Mouse (Mus musculus) limb, embryonic 13.5 days (tissue): Measurements from ENCODE around the gene Ninj2. TPM values are rescaled to one million over a fixed set of nuclear protein-coding genes. Genes with fewer than 3 reads are reported as not detected.
A peak's percentile ranks its signal among the peaks of the same experiment; 100 is the strongest.

ENCODE experiments used
- ATAC-seq: fragments of 200-750 bp; cut with Nextera tagmentation; 2 replicates; pipeline ENCODE4 v1.8.0; 2017; ENCODE audit warnings: low read depth, moderate number of reproducible peaks, moderate TSS enrichment; ENCODE audit not compliant: low FRiP score
- H3K27ac ChIP-seq: fragments of 300-500 bp; sonication (generic); 2 replicates; pipeline ENCODE4 v1.5.1; 2015; ENCODE audit warnings: inconsistent platforms, mild to moderate bottlenecking, moderate library complexity
- H3K27me3 ChIP-seq: fragments of 300-500 bp; sonication (generic); 2 replicates; pipeline ENCODE4 v1.6.1; 2015; ENCODE audit warnings: mild to moderate bottlenecking, inconsistent platforms
- H3K36me3 ChIP-seq: fragments of 300-500 bp; sonication (generic); 2 replicates; pipeline ENCODE4 v1.6.1; 2015; ENCODE audit warnings: inconsistent platforms, mild to moderate bottlenecking, moderate library complexity
- H3K4me1 ChIP-seq: fragments of 300-500 bp; sonication (generic); 2 replicates; pipeline ENCODE4 v1.6.1; 2015; ENCODE audit warnings: inconsistent platforms
- H3K4me2 ChIP-seq: fragments of 300-500 bp; sonication (generic); replicated peaks from 2 replicates; pipeline ENCODE4 v1.6.1; 2015; ENCODE audit warnings: inconsistent platforms, mild to moderate bottlenecking, moderate library complexity
- H3K4me3 ChIP-seq: fragments of 300-500 bp; sonication (generic); 2 replicates; pipeline ENCODE4 v1.5.1; 2015; ENCODE audit warnings: moderate library complexity, mild to moderate bottlenecking, inconsistent platforms
- H3K9ac ChIP-seq: fragments of 300-500 bp; sonication (generic); 2 replicates; pipeline ENCODE4 v1.6.1; 2015; ENCODE audit warnings: mild to moderate bottlenecking, inconsistent platforms
- H3K9me3 ChIP-seq: fragments of 300-500 bp; sonication (generic); 2 replicates; pipeline ENCODE4 v1.6.1; 2016; ENCODE audit warnings: inconsistent platforms
- WGBS: fragments of 180-500 bp; shearing (Covaris S2); methylation state at CpG from one replicate; pipeline ENCODE4 v1.1.7; 2015; 5-methylcytosine and 5-hydroxymethylcytosine counted together
- polyA plus RNA-seq: library from polyadenylated mRNA; unstranded; fragments of >200 nt; fragmentation: Nextera tagmentation; extraction: Ambion mirVana; gene quantifications from 2 replicates; pipeline ENCODE4 v1.2.1, GENCODE M21; 2015

The Ninj2 gene
- polyA plus RNA-seq, 1 experiment from 2014 or later, result 0.98 TPM

DNA sequence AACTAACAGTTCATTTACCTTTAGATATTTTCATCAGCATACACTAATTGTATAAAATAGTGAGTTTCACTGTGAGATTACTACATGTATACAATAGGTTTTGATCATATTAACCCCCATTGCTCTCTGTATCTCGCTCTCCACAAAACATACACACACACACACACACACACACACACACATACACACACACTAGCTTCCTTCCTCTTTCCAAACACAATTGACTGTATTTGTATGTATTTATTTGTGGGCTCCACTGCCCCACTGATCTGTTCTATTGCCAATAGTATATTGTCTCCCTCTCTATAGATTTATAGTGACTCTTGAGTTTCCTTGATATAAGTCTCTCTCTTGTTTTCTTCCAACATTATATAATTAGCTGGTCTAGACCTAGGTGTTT lies 2.4 kb downstream of the Ninj2 start:
- 92% methylated on average over 1 of the region's 1 CpGs for WGBS
- H3K27me3 ChIP-seq, result no peaks in the 10 kb centered on the region
- no peak overlapping the region for H3K4me2 ChIP-seq
- H3K4me1 ChIP-seq, result peaks cover 15% of the 10 kb centered on the region
- no peaks in the 10 kb centered on the region for H3K9me3 ChIP-seq
- H3K27ac ChIP-seq, result no peak overlapping the region
- no peaks in the 10 kb centered on the region for H3K36me3 ChIP-seq
- no peak for ATAC-seq
- no peak overlapping the region for H3K4me3 ChIP-seq
- H3K9ac ChIP-seq, result no peak overlapping the region

DNA sequence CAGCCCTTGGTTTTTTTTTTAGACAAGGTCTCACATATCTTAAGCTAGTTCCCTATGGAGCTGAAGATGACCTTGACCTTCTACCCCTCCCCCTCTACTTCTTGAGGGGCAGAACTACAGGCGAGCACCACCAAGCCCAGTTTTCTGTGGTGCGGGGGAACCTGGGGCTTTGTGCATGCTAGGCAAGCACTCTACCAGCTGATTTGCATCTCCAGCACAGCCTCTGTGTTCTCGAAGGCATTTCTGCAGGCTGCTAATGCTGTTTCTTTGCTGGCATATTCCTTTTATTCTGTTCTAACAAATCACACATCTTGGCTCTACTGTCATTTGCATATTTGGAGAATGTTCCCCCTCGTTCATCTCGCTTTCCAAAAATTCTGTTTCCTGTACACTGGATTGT lies 6.2 kb downstream of the Ninj2 start:
- H3K4me3 ChIP-seq, result no peak overlapping the region
- no peak overlapping the region for H3K27ac ChIP-seq
- H3K27me3 ChIP-seq, result no peaks in the 10 kb centered on the region
- H3K9ac ChIP-seq, result no peak overlapping the region
- WGBS, result 86% methylated on average over 5 of the region's 5 CpGs
- H3K36me3 ChIP-seq, result no peaks in the 10 kb centered on the region
- ATAC-seq, result no peak
- H3K4me2 ChIP-seq, result no peak overlapping the region
- H3K4me1 ChIP-seq, result no peaks in the 10 kb centered on the region
- no peaks in the 10 kb centered on the region for H3K9me3 ChIP-seq

DNA sequence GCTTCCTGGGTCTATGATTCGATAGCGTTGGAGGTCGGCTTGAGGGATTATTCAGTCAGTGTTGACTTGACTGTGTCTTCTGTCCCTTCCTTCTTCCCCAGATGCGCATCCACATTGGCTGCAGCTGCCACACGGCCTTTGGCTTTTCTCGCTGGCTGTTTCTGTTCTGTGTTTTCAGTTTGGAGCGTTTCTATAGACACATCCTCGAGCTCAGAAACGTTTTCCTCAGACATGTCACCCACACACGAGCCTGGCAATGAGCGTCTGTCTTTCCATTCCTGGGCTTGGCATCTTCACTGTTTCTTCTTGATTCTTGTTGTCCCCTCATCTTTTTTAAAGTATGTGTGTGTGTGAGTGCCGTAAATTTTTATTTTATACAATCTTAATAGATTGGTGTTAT lies 8.1 kb downstream of the Ninj2 start:
- Histone ChIP-seq H3K9me3 (no peaks in the 10 kb centered on the region), H3K27me3 (no peaks in the 10 kb centered on the region), H3K4me3 (no peak overlapping the region), H3K27ac (no peak overlapping the region), H3K4me2 (no peak overlapping the region), H3K9ac (no peak overlapping the region), H3K4me1 (no peaks in the 10 kb centered on the region), H3K36me3 (no peaks in the 10 kb centered on the region)
- ATAC-seq, result no peak
- WGBS, result 82% methylated on average over 12 of the region's 12 CpGs

DNA sequence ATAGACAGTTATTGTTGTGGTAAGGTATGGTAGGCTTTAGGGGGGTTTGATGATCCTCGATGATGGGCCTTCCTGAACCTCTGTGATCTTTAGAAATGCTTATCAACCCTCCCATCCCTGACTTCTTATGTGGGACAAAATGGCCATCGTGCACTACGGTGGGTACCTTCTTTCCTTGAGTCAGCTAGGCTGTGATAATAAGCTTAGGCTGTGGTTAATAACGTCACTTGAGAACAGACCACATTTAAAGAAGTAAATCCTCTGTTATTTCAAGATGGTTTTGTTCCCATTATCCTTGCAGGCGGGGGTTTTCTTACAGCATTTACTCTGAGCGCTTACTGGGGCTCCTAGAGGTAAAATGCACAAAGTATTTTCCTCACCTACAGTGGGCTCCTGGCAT lies 8.8 kb downstream of the Ninj2 start:
- no peaks in the 10 kb centered on the region for H3K27me3 ChIP-seq
- no peak overlapping the region for H3K9ac ChIP-seq
- no peak overlapping the region for H3K4me3 ChIP-seq
- no peak overlapping the region for H3K27ac ChIP-seq
- no peaks in the 10 kb centered on the region for H3K9me3 ChIP-seq
- H3K36me3 ChIP-seq, result no peaks in the 10 kb centered on the region
- ATAC-seq, result no peak
- 85% methylated on average over 6 of the region's 6 CpGs for WGBS
- H3K4me1 ChIP-seq, result no peaks in the 10 kb centered on the region
- no peak overlapping the region for H3K4me2 ChIP-seq

DNA sequence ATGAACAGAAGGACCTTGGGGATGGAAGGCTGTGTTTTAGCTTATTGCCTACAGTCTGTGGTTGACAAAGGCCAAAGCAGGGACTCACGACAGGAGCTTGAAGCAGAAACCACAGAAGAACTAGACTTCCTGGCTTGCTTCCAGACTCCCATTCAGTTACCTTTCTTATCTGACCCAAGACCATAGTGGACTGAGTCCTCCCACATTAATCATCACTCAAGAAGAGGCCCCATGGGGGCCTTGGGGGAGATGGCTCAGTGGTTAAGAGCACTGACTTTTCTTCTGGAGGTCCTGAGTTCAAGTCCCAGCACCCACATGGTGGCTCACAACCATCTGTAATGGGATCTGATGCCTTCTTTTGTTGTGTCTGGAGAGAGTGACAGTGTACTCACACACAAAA lies 10.0 kb downstream of the Ninj2 start:
- H3K36me3 ChIP-seq, result no peaks in the 10 kb centered on the region
- H3K27me3 ChIP-seq, result no peaks in the 10 kb centered on the region
- H3K27ac ChIP-seq, result no peak overlapping the region
- 56% methylated on average over 1 of the region's 1 CpGs for WGBS
- no peak overlapping the region for H3K9ac ChIP-seq
- no peak overlapping the region for H3K4me2 ChIP-seq
- peaks cover 4% of the 10 kb centered on the region; the same call in 1 of the 2 replicates for H3K4me1 ChIP-seq
- H3K4me3 ChIP-seq, result no peak overlapping the region
- ATAC-seq, result no peak
- no peaks in the 10 kb centered on the region for H3K9me3 ChIP-seq

DNA sequence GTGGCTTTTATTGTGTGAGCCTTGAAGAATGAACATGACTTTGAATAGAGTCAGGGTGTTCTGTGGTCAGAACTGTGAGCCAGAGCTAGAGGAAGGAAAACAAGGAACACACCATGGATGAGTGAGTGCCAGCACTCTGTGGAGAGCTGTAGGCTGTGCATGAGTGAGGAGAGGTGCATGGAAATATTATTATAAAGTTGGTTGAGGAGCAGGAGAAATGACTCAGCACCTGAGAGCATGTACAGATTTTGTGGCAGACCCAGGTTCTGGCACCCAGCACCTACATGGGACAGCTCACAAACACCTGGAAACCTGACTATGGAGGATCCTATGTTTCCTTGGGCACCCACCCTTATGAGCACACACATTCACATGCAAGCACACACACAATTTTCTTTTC lies 11.9 kb downstream of the Ninj2 start:
- no peak overlapping the region for H3K4me2 ChIP-seq
- no peak overlapping the region for H3K9ac ChIP-seq
- H3K9me3 ChIP-seq, result no peaks in the 10 kb centered on the region
- no peak overlapping the region for H3K27ac ChIP-seq
- H3K36me3 ChIP-seq, result no peaks in the 10 kb centered on the region
- H3K4me1 ChIP-seq, result peaks cover 17% of the 10 kb centered on the region
- no peak overlapping the region for H3K4me3 ChIP-seq
- ATAC-seq, result no peak
- H3K27me3 ChIP-seq, result no peaks in the 10 kb centered on the region

DNA sequence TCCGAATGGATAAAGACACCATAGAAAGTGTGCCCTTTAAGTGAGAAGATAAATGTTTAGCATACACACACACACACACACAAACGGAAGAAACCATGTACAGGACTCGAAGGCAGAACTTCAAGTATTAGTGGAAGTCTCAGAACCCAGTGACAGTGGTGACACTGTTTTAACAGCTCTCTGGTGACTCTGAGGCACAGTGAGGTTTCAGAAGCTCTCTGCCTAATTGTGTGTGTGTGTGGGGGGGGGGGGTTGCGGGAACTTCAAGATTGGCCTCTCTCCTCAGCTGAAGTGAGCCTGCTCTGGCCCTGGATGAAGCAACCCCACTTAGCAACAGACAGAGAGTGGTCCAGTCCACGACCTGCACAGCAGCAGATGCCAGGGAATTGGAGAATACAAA lies 14.4 kb downstream of the Ninj2 start:
- H3K27me3 ChIP-seq, result no peaks in the 10 kb centered on the region
- no peak overlapping the region for H3K4me2 ChIP-seq
- H3K9me3 ChIP-seq, result no peaks in the 10 kb centered on the region
- H3K4me3 ChIP-seq, result no peak overlapping the region
- no peak overlapping the region for H3K27ac ChIP-seq
- WGBS, result 73% methylated on average over 5 of the region's 5 CpGs
- peaks cover 29% of the 10 kb centered on the region for H3K4me1 ChIP-seq
- no peak for ATAC-seq
- no peaks in the 10 kb centered on the region for H3K36me3 ChIP-seq
- no peak overlapping the region for H3K9ac ChIP-seq

DNA sequence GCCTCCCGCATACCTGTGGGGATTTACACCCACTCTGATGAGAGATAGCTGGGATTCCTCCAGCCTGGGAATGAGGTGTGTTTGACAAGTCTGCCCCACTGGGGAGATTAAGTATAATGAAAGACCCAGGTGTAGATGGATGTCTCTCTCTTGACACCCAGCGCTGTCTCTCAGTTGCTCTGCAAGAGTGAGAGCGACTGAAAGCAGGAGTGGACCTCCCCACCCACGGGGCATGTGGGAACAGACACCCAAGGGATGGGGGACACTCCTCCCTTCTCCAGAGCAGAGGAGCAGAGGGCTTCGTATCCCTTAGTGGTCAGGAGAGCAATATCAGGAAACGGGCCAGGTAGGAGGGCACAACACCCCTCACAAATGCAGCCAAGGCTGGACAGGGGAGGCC lies 14.9 kb downstream of the Ninj2 start:
- no peaks in the 10 kb centered on the region for H3K9me3 ChIP-seq
- no peak overlapping the region for H3K4me3 ChIP-seq
- no peak overlapping the region for H3K27ac ChIP-seq
- no peak overlapping the region for H3K4me2 ChIP-seq
- peaks cover 29% of the 10 kb centered on the region for H3K4me1 ChIP-seq
- H3K36me3 ChIP-seq, result no peaks in the 10 kb centered on the region
- no peak for ATAC-seq
- no peaks in the 10 kb centered on the region for H3K27me3 ChIP-seq
- 63% methylated on average over 6 of the region's 6 CpGs for WGBS
- H3K9ac ChIP-seq, result no peak overlapping the region

DNA sequence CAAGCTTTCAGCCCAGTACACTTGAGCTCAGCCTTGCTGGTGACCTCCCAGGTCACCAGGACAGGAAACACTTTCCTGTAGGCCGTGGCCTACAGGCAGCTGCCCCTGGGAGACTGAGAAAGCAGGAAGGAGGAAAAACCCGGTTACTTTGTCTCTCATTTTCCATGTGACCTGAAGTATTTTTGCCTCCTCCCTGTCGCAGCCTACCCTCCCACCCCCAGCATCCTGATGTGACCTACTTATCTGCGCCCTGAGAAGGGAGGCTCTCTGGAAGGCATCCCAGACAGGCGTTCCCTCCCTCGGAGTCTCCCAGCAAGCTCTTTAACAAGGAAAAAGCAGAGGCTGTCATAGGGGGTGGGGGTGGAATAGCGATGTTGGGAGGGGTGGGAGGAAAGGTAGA lies 16.0 kb downstream of the Ninj2 start:
- WGBS, result 24% methylated on average over 7 of the region's 7 CpGs
- Histone ChIP-seq H3K9ac (0 out of 2 replicates have a peak overlapping the region, but pooled peaks have one; percentile 31), H3K4me3 (no peak overlapping the region), H3K4me1 (peaks cover 32% of the 10 kb centered on the region), H3K27me3 (no peaks in the 10 kb centered on the region), H3K36me3 (no peaks in the 10 kb centered on the region), H3K4me2 (no peak overlapping the region), H3K9me3 (no peaks in the 10 kb centered on the region), H3K27ac (no peak overlapping the region)
- ATAC-seq, result no peak

DNA sequence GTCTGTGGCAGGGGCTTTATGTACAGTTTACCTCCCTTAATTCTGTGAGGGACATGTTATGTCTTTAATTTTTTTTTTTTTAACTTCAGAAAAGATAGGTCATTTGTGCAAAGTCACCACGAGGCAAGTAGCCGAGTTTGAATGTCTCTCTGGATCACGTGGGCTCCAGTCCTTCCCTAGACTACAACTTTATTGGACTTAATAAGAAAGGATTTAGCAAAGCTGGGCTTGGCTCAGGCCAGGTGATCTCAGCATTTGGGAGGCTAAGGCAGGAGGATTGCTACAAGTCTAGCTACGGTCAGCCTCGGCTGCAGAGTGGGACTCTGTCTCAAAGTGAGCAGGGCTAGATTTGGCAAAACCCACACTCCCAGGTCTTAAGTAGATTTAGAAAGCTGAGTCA lies 16.8 kb downstream of the Ninj2 start:
- H3K9me3 ChIP-seq, result no peaks in the 10 kb centered on the region
- peaks cover 39% of the 10 kb centered on the region for H3K4me1 ChIP-seq
- H3K4me2 ChIP-seq, result no peak overlapping the region
- no peak overlapping the region for H3K27ac ChIP-seq
- H3K4me3 ChIP-seq, result no peak overlapping the region
- no peak overlapping the region for H3K9ac ChIP-seq
- ATAC-seq, result no peak
- H3K27me3 ChIP-seq, result no peaks in the 10 kb centered on the region
- H3K36me3 ChIP-seq, result no peaks in the 10 kb centered on the region
- WGBS, result 65% methylated on average over 5 of the region's 5 CpGs

DNA sequence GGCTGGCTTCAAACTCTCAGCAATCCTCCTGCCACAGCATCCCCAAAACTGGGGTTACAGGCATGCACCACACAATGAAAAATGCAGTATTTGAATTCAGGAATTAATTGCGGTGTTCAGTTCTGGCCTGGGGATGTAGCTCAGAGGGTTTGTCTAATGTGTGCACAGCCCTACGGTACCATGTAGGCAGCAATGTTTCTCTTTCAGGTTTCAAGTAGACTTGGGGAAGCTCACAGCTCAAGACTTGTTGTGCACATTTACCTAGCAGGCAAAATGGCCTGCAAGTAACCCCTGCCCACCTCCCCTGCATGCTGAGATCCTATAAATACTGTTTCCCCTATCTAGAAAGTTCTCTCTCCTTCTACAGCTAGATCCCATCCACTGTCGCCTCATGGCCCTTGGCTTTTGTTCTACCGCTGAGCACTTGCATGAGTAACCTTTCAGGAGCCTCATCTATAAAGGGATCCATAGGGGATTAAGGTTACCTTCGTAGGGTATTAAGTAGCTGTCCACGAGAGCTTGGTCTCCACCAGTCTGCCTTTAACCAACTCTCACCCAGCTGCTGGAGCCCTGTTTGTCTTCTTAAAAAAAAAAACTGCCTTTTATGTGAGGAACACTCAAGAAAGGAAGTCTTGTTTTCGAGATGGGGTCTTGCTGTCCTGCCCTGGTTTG lies 17.7 kb downstream of the Ninj2 start:
- ATAC-seq, result no peak
- H3K4me3 ChIP-seq, result no peak overlapping the region
- H3K9ac ChIP-seq, result no peak overlapping the region
- no peak overlapping the region for H3K27ac ChIP-seq
- no peaks in the 10 kb centered on the region for H3K36me3 ChIP-seq
- WGBS, result 79% methylated on average over 7 of the region's 7 CpGs
- H3K27me3 ChIP-seq, result no peaks in the 10 kb centered on the region
- H3K9me3 ChIP-seq, result no peaks in the 10 kb centered on the region
- H3K4me2 ChIP-seq, result no peak overlapping the region
- peaks cover 45% of the 10 kb centered on the region for H3K4me1 ChIP-seq

DNA sequence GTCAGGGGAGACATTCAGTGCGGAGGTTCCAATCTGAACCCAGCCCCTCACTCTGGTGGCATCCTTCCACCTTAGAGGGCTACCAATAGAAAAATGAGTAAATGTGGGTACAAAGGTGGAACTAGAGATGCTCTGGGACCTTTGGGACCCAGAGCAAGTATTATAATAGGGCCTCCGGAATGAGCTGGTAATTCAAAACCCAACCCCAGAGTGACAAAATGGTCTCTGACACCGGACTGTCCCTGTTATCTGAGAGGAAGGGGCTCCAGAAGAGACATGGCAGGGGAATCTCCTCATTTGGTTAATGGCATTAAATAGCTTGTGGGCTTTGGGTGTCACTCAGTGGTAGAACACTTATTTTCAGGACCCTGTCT lies 18.2 kb downstream of the Ninj2 start:
- no peaks in the 10 kb centered on the region for H3K36me3 ChIP-seq
- ATAC-seq, result no peak
- peaks cover 45% of the 10 kb centered on the region for H3K4me1 ChIP-seq
- no peaks in the 10 kb centered on the region for H3K27me3 ChIP-seq
- WGBS, result 76% methylated on average over 3 of the region's 3 CpGs
- H3K4me3 ChIP-seq, result no peak overlapping the region
- H3K9ac ChIP-seq, result no peak overlapping the region
- H3K9me3 ChIP-seq, result no peaks in the 10 kb centered on the region
- H3K27ac ChIP-seq, result no peak overlapping the region
- H3K4me2 ChIP-seq, result no peak overlapping the region

DNA sequence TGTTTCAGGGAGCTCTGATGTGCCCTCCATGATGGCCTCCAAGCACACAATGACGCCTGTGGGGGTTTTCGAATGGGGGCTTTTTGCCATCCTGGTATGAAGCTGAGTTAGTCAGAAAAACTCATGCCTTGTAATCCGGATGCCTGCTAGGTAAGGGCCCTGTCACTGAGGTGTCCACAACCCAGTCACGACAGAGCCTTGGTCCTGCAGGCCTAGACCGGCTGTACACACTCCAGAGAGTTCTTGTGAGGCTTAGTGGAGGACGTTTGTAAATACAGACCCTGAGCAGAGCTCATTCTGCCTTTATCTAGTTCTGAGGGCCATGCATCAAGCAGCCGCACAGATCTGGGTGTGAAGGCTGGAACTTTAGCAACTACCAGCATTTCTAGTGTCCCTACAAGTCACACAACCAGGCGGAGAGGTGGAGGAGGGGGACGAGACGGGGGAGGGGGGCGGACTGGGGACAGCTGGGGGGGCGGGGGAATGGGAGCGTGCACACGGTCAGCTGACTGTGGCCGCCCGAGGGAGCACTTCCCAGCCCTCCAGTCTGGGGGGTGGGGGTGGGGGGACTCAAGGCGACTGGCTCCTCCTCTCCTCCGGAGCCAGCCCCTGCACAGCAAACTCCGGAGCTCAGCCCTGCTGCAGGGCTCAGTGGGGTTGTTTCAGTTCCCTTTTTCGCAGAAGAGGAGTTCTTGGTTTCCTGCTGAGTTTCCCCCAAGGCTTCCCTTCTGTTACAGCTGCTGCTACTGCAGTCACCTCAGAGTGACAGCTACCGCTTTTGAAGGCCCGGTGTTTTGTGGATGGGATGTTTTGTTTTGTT lies 19.0 kb downstream of the Ninj2 start:
- H3K9ac ChIP-seq, result peak overlapping the region; percentile 55

More for the DNA sequence above, 19.0 kb downstream of the Ninj2 start:
- Histone ChIP-seq H3K4me2 (peak overlapping the region; percentile 58), H3K9me3 (no peaks in the 10 kb centered on the region), H3K4me3 (peak overlapping the region; percentile 27), H3K27me3 (no peaks in the 10 kb centered on the region), H3K4me1 (peaks cover 45% of the 10 kb centered on the region), H3K27ac (peak overlapping the region; percentile 85), H3K36me3 (no peaks in the 10 kb centered on the region)
- ATAC-seq, result peak; percentile 93
- 4% methylated on average over 20 of the region's 22 CpGs for WGBS
